Mouse (Mus musculus): ENCODE measurements around the gene Olfr872.
"Not testable (repeated sequence)": the region's sequence is repeated elsewhere in the genome, so short reads cannot be mapped to it uniquely, and the experiment has no call there.

Gene Olfr872

DNA sequence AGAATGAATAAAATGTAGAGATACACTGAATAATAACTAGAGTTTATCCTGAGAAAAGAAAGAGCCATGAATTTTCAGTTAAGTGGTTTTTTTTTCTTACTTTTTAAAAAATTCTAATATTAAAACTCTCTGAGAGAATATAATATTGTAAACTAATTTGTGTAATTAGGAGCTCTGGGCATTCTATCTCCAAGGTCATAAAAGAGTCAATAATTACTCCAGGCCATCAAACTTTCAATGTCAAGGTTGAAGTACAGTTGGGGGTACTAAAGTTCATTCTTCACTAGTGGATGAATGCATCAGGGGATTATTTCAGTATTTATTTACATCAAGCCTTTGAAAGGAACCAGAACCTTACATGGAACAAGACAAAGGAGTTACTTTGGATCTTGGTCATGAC lies at the start of gene Olfr872:
Gene Olfr872 (plus strand): TSS at position 301 of the 400 bp plus-strand sequence.
- DNase-seq (ENCODE audit: inconsistent age in 2 of 2, low spot score in 1 of 2): no peak

DNA sequence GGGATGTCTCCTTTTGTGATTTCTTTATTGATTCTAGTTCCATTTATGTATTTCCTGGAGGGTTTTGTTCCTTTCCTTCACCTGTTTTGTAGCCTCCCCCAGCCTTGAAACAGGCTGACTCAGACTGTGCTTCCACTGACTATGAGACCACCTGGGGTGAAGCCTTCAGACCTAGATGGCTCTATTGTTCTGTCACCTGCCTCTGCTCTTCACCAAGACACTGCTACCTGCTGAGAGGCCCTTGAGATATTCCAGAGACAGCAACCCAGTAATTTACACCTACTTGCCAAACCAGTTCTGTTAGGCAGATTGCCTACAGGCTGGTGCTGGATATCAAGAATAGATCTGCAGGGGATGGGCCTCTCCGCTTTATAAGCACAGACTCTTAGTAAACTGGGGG lies 34.8 kb upstream of the Olfr872 start:
- DNase-seq (ENCODE audit: inconsistent age in 2 of 2, low spot score in 1 of 2): no peak

DNA sequence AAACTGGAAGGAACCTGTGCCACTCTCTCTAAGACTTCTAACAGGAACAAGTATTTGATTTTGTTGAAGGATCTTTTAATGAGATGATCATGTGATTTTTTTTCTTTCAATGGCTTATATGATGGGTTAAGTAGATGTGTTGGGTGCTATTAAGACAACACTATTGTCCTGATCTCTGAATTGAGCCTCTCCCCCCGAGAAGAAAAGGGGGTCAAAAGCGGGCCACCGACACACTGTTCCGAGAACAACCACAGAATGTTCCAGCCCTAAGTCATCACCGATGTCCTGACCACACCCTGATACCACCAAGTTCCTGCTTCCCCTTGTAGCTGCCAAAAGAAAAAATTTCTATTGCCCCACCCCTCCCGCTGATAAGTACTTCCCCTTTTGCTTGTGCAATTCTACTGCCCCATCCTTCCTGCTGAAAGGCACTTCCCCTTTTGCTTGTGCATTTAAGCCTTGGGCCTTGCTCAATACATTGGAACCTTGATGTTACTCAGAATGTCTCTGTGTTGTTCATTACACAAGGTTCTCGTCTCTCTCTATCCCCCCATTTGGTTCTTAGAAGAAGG lies 33.4 kb upstream of the Olfr872 start:
- not testable (repeated sequence) for DNase-seq (ENCODE audit: inconsistent age in 2 of 2, low spot score in 1 of 2)

DNA sequence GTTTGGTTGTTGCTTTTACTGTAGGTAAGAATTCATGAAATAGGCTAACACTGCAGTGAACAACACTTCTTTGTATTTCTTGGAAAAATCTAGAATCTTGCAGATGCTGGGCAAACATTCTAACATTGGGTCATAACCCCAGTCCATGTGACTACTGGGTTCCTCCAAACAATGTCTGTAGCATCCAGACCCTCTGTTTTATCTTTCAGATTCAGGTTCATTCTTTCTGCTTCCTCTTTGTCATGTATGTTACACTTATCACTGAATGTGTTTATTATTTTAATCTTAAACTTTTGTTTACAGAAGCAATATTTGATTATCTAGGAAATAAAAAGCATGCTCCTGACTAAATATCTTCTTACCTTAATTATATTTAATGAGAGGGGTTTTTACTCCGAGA lies 26.1 kb upstream of the Olfr872 start:
- no peak for DNase-seq (ENCODE audit: inconsistent age in 2 of 2, low spot score in 1 of 2)

DNA sequence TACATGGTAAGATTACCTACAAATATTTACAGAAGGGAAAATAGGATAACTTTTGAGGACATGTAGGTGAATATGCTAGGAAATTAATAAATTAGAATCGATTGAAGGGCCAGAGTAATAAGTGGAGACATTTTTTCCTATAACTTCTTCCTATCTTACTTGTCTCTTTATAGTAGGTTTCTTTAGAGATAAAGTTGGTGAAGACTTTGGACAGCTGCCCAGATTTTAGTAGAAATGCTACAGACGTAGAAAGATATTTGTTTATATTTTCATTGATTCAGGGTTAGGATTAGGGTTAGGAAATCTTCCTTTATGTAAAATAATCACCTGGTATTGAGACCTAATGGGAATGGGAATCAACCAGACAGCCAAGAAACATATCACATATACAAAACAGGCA lies 25.4 kb upstream of the Olfr872 start:
- DNase-seq (ENCODE audit: inconsistent age in 2 of 2, low spot score in 1 of 2): no peak

DNA sequence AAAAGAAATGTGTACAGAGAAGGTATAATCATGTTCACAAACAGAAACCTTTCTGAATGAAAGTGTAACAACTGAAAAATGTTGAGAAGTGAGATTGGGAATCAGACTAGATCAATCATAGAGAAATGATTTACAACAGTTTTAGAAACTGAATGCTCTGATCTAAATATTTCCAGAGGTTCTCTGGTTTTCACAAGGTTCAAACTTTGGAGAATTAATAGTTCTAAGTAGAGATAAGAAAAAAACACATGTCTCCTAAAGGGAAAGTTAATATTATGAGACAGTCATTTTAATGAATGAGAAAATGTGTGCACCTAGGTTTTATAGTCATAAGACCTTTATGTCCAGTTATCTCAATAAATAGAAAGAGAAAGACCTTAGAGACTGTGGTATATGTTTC lies 25.0 kb upstream of the Olfr872 start, which contains the start of gene Olfr871:
Gene Olfr871 (plus strand): TSS at position 301 of the 400 bp plus-strand sequence.
- no peak for DNase-seq (ENCODE audit: inconsistent age in 2 of 2, low spot score in 1 of 2)

DNA sequence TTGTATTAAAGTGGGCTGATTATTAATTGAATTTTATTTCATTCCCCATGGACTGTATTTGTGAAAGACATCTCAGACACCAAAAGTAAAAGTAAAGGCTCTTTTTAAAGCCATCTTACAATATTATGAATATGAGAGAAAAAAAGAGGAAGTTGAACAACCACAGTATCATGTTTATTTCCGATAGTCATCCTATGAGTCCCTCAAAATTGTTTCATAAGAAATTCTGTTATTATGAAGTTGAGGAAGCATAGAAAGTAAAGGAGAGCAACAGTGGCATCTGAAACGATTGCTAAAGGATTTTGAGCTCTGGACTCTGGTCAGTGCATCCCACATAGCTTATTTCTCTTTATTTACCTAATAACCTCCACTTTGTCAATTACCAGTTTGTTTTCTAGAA lies 459 bp downstream of the Olfr872 start:
- no peak for DNase-seq (ENCODE audit: inconsistent age in 2 of 2, low spot score in 1 of 2)

DNA sequence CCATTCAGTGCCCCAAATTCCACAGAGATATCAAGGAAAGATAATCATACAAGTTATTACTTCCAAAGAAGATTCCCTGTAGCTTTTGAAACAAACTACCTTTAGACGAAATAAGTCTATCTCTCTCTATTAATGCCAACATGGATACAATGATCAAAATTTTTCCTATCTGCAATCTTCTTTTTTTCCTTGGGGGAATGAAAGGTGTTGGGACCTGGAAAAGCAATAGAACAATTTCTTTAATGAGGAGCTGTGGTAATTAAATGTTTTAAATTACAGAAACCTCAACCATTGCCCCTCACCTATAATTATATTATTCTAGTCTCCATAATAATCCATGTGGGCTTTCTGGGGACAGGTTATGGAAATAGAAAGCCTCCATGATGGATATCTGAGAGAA lies 45.1 kb downstream of the Olfr872 start, which contains the start of gene Olfr39:
Gene Olfr39 (plus strand): TSS at position 301 of the 400 bp plus-strand sequence.
- DNase-seq (ENCODE audit: inconsistent age in 2 of 2, low spot score in 1 of 2): no peak

DNA sequence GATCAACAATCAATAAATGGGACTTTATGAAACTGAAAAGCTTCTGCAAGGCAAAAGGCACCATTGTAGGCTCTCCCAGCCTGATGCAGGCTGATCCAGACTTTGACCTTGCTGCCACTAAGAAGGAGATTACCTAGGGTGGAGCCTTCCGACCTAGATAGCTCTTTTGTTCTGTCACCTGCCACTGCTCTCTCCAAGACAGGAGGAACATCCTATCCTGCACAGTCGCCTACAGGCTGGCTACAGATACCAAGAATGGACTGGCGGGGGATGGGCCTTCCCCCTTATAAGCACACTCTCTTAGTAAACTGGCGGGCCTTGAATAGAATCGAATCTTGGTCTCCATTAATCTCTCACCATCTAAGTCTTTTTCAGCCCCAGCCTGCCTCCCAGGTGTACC lies 58.6 kb downstream of the Olfr872 start:
- not testable (repeated sequence) for DNase-seq (ENCODE audit: inconsistent age in 2 of 2, low spot score in 1 of 2)

DNA sequence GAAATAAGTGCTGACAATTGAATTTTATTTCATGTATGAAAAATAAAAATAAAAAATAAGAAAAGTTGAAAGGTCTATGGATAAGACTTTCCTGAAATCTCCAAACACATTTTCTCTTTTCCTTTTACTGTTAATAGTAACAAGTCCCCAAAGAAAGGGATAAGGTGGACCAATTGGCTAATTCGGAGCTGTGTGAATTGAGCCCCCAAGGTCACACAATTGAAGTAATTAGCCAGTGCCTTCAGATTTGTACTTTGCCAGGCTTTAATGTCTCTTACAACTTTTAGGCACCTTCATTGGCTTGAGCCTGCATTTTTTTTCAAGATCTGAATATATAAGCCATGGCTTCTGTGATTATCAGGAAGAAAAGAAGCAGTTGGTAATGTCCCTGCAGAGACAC lies 61.3 kb downstream of the Olfr872 start, which contains the start of gene Olfr873:
Gene Olfr873 (plus strand): TSS at position 301 of the 400 bp plus-strand sequence.
- no peak for DNase-seq (ENCODE audit: inconsistent age in 2 of 2, low spot score in 1 of 2)
